Mouse (Mus musculus) E14TG2a.4 (cell line): ENCODE results near the gene Npm3.

Source experiments
- CTCF ChIP-seq: conservative IDR thresholded peaks from 2 replicates; pipeline ENCODE4 v1.5.1; 2014; ENCODE audit warnings: low read length
- NANOG ChIP-seq: IDR thresholded peaks from 2 replicates; pipeline ENCODE4 v1.6.1; 2014; ENCODE audit warnings: borderline replicate concordance, low read length, mixed read lengths
- POU5F1 ChIP-seq: IDR thresholded peaks from 2 replicates; pipeline ENCODE4 v1.6.1; 2014; ENCODE audit warnings: low read length, borderline replicate concordance

- TF ChIP-seq POU5F1 (no peak), CTCF (no peak), NANOG (no peak)
Observed at GRCm38 (mm10) chr19:45796879-45797278, 47.5 kb upstream of the Npm3 start.
